Mouse (Mus musculus) limb, embryonic 12.5 days (tissue): ENCODE results near the gene Rmnd5a. TPM values are rescaled to one million over a fixed set of nuclear protein-coding genes. Genes with fewer than 3 reads are reported as not detected.

ENCODE experiments used
- ATAC-seq: fragments of 200-750 bp; cut with Nextera tagmentation; 2 replicates; pipeline ENCODE4 v1.8.0; 2017; ENCODE audit warnings: low read depth, moderate TSS enrichment; ENCODE audit not compliant: insufficient number of reproducible peaks, insufficient read depth, low FRiP score, low TSS enrichment
- H3K27ac ChIP-seq: fragments of 300-500 bp; sonication (generic); 2 replicates; pipeline ENCODE4 v1.5.1; 2016; ENCODE audit warnings: mild to moderate bottlenecking, moderate library complexity
- H3K27me3 ChIP-seq: fragments of 300-500 bp; sonication (generic); 2 replicates; pipeline ENCODE4 v1.6.1; 2016; ENCODE audit warnings: mild to moderate bottlenecking, moderate library complexity
- H3K36me3 ChIP-seq: fragments of 300-500 bp; sonication (generic); 2 replicates; pipeline ENCODE4 v1.6.1; 2016; ENCODE audit warnings: mild to moderate bottlenecking, moderate library complexity
- H3K4me1 ChIP-seq: fragments of 300-500 bp; sonication (generic); replicated peaks from 2 replicates; pipeline ENCODE4 v1.6.1; 2016
- H3K4me2 ChIP-seq: fragments of 300-500 bp; sonication (generic); 2 replicates; pipeline ENCODE4 v1.6.1; 2016; ENCODE audit warnings: mild to moderate bottlenecking, moderate library complexity
- H3K4me3 ChIP-seq: fragments of 300-500 bp; sonication (generic); replicated peaks from 2 replicates; pipeline ENCODE4 v1.5.1; 2016; ENCODE audit warnings: mild to moderate bottlenecking
- H3K9ac ChIP-seq: fragments of 300-500 bp; sonication (generic); replicated peaks from 2 replicates; pipeline ENCODE4 v1.6.1; 2016; ENCODE audit warnings: mild to moderate bottlenecking, moderate library complexity
- H3K9me3 ChIP-seq: fragments of 300-500 bp; sonication (generic); 2 replicates; pipeline ENCODE4 v1.6.1; 2016; ENCODE audit warnings: mild to moderate bottlenecking, moderate library complexity
- WGBS: fragments of 180-500 bp; shearing (Covaris S2); methylation state at CpG from one replicate; pipeline ENCODE4 v1.1.7; 2016; 5-methylcytosine and 5-hydroxymethylcytosine counted together
- polyA plus RNA-seq: library from polyadenylated mRNA; unstranded; fragments of >200 nt; fragmentation: Nextera tagmentation; extraction: Ambion mirVana; gene quantifications from 2 replicates; pipeline ENCODE4 v1.2.1, GENCODE M21; 2016

The Rmnd5a gene
- polyA plus RNA-seq, 1 experiment from 2014 or later: 18.7 TPM

DNA sequence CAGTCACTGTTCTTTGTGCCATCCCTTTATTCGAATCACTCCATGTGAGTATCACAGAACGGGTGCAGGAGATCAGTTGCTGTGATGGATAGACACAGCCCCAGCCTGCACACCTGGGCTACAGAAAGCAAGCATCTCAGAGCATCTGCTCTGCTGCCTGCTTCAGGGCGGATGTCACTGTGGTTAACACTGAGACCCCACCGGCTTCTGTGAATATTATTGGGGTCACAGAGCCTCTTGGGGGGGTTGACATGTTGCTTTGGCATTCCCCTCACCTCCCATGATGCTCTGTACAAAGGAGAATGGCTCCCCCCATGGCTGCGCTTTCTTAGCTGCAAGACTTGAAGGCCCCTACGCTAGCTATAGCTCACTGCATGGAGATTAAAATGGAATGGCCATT lies 71.0 kb downstream of the Rmnd5a start:
- no peak overlapping the region for H3K9ac ChIP-seq
- no peak overlapping the region for H3K4me2 ChIP-seq
- H3K36me3 ChIP-seq: no peaks in the 10 kb centered on the region
- no peak for ATAC-seq
- WGBS: 90% methylated on average over 6 of the region's 6 CpGs
- no peaks in the 10 kb centered on the region for H3K27me3 ChIP-seq
- no peak overlapping the region for H3K27ac ChIP-seq
- no peak overlapping the region for H3K4me3 ChIP-seq
- no peaks in the 10 kb centered on the region for H3K9me3 ChIP-seq
- no peaks in the 10 kb centered on the region for H3K4me1 ChIP-seq

GRCm38 (mm10) chr6:71363995-71364394 lies 76.4 kb downstream of the Rmnd5a start:
- Histone ChIP-seq H3K36me3 (no peaks in the 10 kb centered on the region), H3K4me1 (no peaks in the 10 kb centered on the region), H3K4me2 (no peak overlapping the region), H3K27ac (no peak overlapping the region), H3K9me3 (no peaks in the 10 kb centered on the region), H3K27me3 (no peaks in the 10 kb centered on the region), H3K9ac (no peak overlapping the region), H3K4me3 (no peak overlapping the region)
- 86% methylated on average over 2 of the region's 2 CpGs for WGBS
- ATAC-seq: no peak

GRCm38 (mm10) chr6:71361156-71361670 lies 79.2 kb downstream of the Rmnd5a start:
- Histone ChIP-seq H3K27ac (no peak overlapping the region), H3K27me3 (no peaks in the 10 kb centered on the region), H3K4me3 (no peak overlapping the region), H3K4me1 (no peaks in the 10 kb centered on the region), H3K36me3 (no peaks in the 10 kb centered on the region), H3K9ac (no peak overlapping the region), H3K4me2 (no peak overlapping the region), H3K9me3 (no peaks in the 10 kb centered on the region)
- no peak for ATAC-seq
- 77% methylated on average over 10 of the region's 10 CpGs for WGBS

DNA sequence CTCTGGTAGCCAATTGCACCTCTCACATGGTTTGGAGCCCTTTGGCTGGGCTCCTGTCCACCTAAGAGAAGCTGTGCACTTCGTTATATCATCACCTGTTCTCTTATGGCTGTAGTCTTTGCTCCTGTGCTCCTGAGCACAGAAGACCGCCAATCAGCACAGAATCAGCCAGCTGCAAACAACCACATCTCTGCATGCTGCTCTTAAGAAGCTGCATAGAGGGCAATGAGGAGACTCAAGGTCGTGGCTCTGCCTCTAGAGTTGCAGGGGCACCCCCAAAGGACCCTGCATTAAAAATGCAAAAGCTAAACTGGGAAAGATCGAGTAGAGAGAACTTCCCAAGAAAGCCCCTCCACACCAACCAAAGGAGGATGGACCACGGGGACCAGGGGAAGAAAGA lies 79.7 kb downstream of the Rmnd5a start:
- H3K4me3 ChIP-seq: no peak overlapping the region
- no peaks in the 10 kb centered on the region for H3K4me1 ChIP-seq
- no peaks in the 10 kb centered on the region for H3K36me3 ChIP-seq
- no peak overlapping the region for H3K9ac ChIP-seq
- no peaks in the 10 kb centered on the region for H3K9me3 ChIP-seq
- 57% methylated on average over 5 of the region's 5 CpGs for WGBS
- ATAC-seq: no peak
- H3K27me3 ChIP-seq: no peaks in the 10 kb centered on the region
- no peak overlapping the region for H3K27ac ChIP-seq
- no peak overlapping the region for H3K4me2 ChIP-seq

- no peaks in the 10 kb centered on the region for H3K9me3 ChIP-seq
- 77% methylated on average over 4 of the region's 4 CpGs for WGBS
- no peak overlapping the region for H3K4me2 ChIP-seq
- H3K27ac ChIP-seq: no peak overlapping the region
- no peaks in the 10 kb centered on the region for H3K4me1 ChIP-seq
- no peaks in the 10 kb centered on the region for H3K36me3 ChIP-seq
- H3K27me3 ChIP-seq: no peaks in the 10 kb centered on the region
- H3K9ac ChIP-seq: no peak overlapping the region
- no peak for ATAC-seq
- no peak overlapping the region for H3K4me3 ChIP-seq
These were observed 80.2 kb downstream of the Rmnd5a start for GRCm38 (mm10) chr6:71360221-71360620.

DNA sequence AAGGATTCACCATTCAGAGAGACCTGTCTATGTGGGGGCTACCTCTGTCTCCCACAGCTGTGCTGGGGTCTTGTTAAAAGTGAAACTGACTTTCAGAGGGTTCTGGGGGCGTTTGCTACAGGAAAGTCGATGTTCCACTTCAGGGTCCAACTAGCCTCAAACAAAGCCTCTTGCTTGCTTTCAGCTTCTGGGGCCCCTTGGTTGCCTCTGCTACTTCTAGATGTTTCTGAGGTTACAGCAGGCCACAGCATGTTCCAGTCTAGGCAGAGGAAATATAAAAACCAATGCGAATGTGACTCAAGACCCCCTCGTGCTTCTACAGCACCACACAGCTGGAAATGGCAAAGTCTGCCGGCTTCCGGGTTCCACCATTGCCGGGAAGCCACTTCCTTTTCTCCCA lies 82.9 kb downstream of the Rmnd5a start:
- Histone ChIP-seq H3K36me3 (no peaks in the 10 kb centered on the region), H3K27me3 (no peaks in the 10 kb centered on the region)
- 88% methylated on average over 7 of the region's 7 CpGs for WGBS

GRCm38 (mm10) chr6:71353722-71354121 lies 86.7 kb downstream of the Rmnd5a start:
- no peak for ATAC-seq
- Histone ChIP-seq H3K4me3 (no peak overlapping the region), H3K9me3 (no peaks in the 10 kb centered on the region), H3K4me1 (no peaks in the 10 kb centered on the region), H3K4me2 (no peak overlapping the region), H3K27me3 (no peaks in the 10 kb centered on the region), H3K9ac (no peak overlapping the region), H3K36me3 (no peaks in the 10 kb centered on the region), H3K27ac (no peak overlapping the region)
- 75% methylated on average over 2 of the region's 2 CpGs for WGBS

More for the DNA sequence above, 82.9 kb downstream of the Rmnd5a start:
- no peak for ATAC-seq
- Histone ChIP-seq H3K9me3 (no peaks in the 10 kb centered on the region), H3K4me1 (no peaks in the 10 kb centered on the region), H3K4me3 (no peak overlapping the region), H3K9ac (no peak overlapping the region), H3K4me2 (no peak overlapping the region), H3K27ac (no peak overlapping the region)

DNA sequence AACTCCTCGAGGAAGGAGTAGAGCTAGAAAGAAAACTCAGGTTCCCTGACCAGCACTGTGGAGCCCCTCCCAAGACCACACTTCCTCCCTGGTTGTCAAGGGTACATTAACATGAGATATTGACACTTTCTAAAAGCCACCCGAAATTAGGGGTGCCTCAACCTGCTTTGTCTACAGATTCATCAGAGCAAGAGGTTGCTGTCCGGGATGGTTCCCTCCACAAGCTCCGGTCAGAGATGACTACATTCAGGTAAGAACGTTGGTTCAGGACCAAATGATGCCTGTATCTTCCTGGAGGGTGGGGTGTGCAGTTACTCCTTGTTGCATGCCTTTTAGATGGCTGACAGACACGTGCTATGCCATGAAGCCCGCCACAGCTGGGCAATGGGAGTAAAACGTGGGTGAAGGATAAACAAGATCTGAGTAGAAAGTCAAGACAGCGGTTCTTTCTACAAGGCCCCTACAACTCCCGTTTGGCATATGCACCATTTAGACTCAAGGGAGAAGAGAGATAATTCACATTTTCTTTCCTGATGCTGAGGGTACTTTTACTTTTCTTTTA lies 87.5 kb downstream of the Rmnd5a start:
- H3K27me3 ChIP-seq: no peaks in the 10 kb centered on the region
- no peaks in the 10 kb centered on the region for H3K36me3 ChIP-seq
- no peak overlapping the region for H3K4me3 ChIP-seq
- no peak for ATAC-seq
- peaks cover 2% of the 10 kb centered on the region; the same call in 1 of the 2 replicates for H3K9me3 ChIP-seq
- no peaks in the 10 kb centered on the region for H3K4me1 ChIP-seq
- no peak overlapping the region for H3K9ac ChIP-seq
- H3K4me2 ChIP-seq: no peak overlapping the region
- no peak overlapping the region for H3K27ac ChIP-seq
- 80% methylated on average over 10 of the region's 10 CpGs for WGBS

DNA sequence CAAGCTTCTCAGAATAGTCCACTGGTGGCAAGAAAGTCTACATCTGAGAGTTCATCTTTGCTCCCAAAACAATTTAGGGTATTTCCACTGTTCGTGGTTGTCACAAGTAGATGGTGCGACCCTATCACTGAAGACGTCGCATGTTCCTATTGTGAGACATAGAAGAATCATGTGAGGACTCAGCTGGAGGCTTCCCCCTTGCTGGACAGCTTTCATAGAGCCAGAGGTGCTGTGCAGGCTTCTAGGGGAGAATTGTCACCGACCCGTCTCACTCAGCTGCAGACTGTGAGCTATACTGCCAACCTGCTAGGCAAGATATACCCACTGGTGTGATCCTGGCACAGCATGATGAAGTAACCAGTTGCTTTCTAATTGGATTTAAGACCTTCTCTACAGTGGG lies 88.2 kb downstream of the Rmnd5a start:
- no peaks in the 10 kb centered on the region for H3K4me1 ChIP-seq
- ATAC-seq: no peak
- no peak overlapping the region for H3K4me3 ChIP-seq
- no peak overlapping the region for H3K9ac ChIP-seq
- H3K36me3 ChIP-seq: no peaks in the 10 kb centered on the region
- H3K4me2 ChIP-seq: no peak overlapping the region
- no peak overlapping the region for H3K27ac ChIP-seq
- WGBS: 93% methylated on average over 6 of the region's 6 CpGs
- H3K27me3 ChIP-seq: no peaks in the 10 kb centered on the region
- H3K9me3 ChIP-seq: peaks cover 9% of the 10 kb centered on the region; the same call in 1 of the 2 replicates

DNA sequence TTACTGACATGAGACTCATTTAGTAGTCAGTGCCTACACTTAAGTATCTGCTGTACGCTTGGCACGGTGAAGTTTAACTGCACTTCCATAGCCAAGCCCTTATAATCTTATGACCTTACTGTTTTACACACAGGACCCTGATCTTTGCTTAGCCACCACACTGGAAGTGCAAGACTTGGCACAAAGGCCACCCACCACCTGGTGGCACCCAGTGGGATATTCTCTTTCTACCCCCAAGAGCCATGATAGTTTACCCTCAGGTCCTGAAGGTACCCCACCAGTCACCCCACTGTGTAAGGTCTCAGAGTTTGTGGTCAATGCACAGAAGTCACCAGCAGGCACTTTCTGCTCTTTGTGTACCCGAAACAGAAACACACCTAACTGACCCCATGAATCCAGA lies 89.2 kb downstream of the Rmnd5a start:
- peaks cover 9% of the 10 kb centered on the region; the same call in 1 of the 2 replicates for H3K9me3 ChIP-seq
- H3K27ac ChIP-seq: no peak overlapping the region
- no peak overlapping the region for H3K4me3 ChIP-seq
- no peaks in the 10 kb centered on the region for H3K4me1 ChIP-seq
- H3K4me2 ChIP-seq: no peak overlapping the region
- ATAC-seq: no peak
- H3K9ac ChIP-seq: no peak overlapping the region
- WGBS: 91% methylated on average over 3 of the region's 3 CpGs
- no peaks in the 10 kb centered on the region for H3K36me3 ChIP-seq
- no peaks in the 10 kb centered on the region for H3K27me3 ChIP-seq

DNA sequence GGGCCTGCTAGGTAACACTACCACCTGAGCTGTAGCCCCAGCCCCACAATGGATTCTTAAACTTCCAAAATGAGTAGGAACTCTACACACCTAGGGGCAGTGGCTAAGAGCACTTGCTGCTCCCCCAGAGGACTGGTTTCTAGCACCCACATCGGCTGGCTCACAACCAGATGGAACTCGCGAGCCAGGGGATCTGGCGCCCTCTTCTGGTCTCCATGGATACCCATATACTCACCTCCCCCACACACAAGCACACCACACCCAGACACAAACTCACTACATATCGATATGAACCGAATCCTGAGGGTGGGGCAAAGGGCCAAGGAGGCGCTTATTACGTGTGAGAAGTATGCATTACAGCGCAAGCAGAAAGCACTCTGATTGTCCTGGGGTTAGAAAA lies 92.4 kb downstream of the Rmnd5a start:
- Histone ChIP-seq H3K4me3 (no peak overlapping the region), H3K36me3 (no peaks in the 10 kb centered on the region), H3K4me1 (no peaks in the 10 kb centered on the region), H3K9ac (no peak overlapping the region), H3K9me3 (peaks cover 9% of the 10 kb centered on the region; the same call in 1 of the 2 replicates), H3K27ac (no peak overlapping the region), H3K4me2 (no peak overlapping the region), H3K27me3 (no peaks in the 10 kb centered on the region)
- 91% methylated on average over 9 of the region's 9 CpGs for WGBS
- ATAC-seq: no peak

DNA sequence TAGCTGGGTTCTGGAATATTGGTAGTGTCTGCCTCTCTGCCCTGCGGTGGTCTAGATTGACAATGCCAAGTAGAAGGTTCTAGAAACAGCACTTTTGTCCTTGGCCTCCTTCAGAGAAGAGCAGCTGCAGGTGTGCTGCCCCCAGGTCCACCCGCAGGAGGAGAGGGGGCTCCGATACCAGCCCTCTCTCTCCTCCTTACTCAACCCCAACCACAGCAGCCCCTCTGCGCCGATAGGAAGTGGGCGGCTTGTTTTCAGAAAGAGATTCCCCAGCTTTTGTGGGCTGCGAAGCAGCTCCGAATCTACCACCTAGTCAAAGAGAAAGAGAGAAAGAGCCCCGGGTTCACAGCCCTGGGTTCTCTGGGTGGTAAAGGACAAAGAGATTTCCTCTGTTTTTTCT lies 99.3 kb downstream of the Rmnd5a start:
- Histone ChIP-seq H3K4me3 (no peak overlapping the region), H3K27ac (no peak overlapping the region), H3K36me3 (no peaks in the 10 kb centered on the region), H3K4me1 (no peaks in the 10 kb centered on the region), H3K9me3 (no peaks in the 10 kb centered on the region), H3K27me3 (no peaks in the 10 kb centered on the region), H3K9ac (no peak overlapping the region), H3K4me2 (no peak overlapping the region)
- ATAC-seq: no peak
- WGBS: 92% methylated on average over 9 of the region's 9 CpGs
